Mouse (Mus musculus) embryonic facial prominence, embryonic 13.5 days (tissue): ENCODE data around the gene Spcs1. TPM values are rescaled to one million over a fixed set of nuclear protein-coding genes. Genes with fewer than 3 reads are reported as not detected.

Experiments
- polyA plus RNA-seq: library from polyadenylated mRNA; unstranded; fragments of >200 nt; fragmentation: Nextera tagmentation; extraction: Ambion mirVana; gene quantifications from 2 replicates; pipeline ENCODE4 v1.2.1, GENCODE M21; 2015

Gene Spcs1
- polyA plus RNA-seq, 1 experiment from 2014 or later, result 409 TPM

Other genes with a start within 250 kb of the Spcs1 start
- 28.9 and 30.7 TPM in 2 replicates for gene Tmem110, start 176.1 kb downstream of the Spcs1 start, polyA plus RNA-seq
- gene Mustn1, start 122.5 kb downstream of the Spcs1 start, polyA plus RNA-seq, result 2.3 and 2.4 TPM in 2 replicates
- gene Itih4, start 115.2 kb downstream of the Spcs1 start, polyA plus RNA-seq, result 2.2 TPM in 1 of 2 replicates, not detected in the other
- 5.5 TPM in 1 of 2 replicates, not detected in the other for gene Itih3, start 77.9 kb downstream of the Spcs1 start, polyA plus RNA-seq
- gene Itih1, start 58.4 kb downstream of the Spcs1 start, polyA plus RNA-seq, result 0.65 TPM in 1 of 2 replicates, not detected in the other
- gene Nek4, start 50.3 kb downstream of the Spcs1 start, polyA plus RNA-seq, result 15.3 TPM in 2 replicates
- 65.2 and 69.2 TPM in 2 replicates for gene Glt8d1, start 272 bp downstream of the Spcs1 start, polyA plus RNA-seq
- gene Pbrm1, start 17.5 kb upstream of the Spcs1 start, polyA plus RNA-seq, result 138 and 145 TPM in 2 replicates
- 125 and 128 TPM in 2 replicates for gene Gnl3, start 17.5 kb upstream of the Spcs1 start, polyA plus RNA-seq
- gene Smim4, start 127.3 kb upstream of the Spcs1 start, polyA plus RNA-seq, result 72.6 and 80.7 TPM in 2 replicates
- 298 and 330 TPM in 2 replicates for gene Nt5dc2, start 129.4 kb upstream of the Spcs1 start, polyA plus RNA-seq
- gene Stab1, start 167.0 kb upstream of the Spcs1 start, polyA plus RNA-seq, result 27.5 and 34.5 TPM in 2 replicates
- 34.6 and 38.8 TPM in 2 replicates for gene Tnnc1, start 206.6 kb upstream of the Spcs1 start, polyA plus RNA-seq
- gene Nisch, start 215.3 kb upstream of the Spcs1 start, polyA plus RNA-seq, result 415 and 428 TPM in 2 replicates
- 1.2 and 1.3 TPM in 2 replicates for gene Sema3g, start 216.2 kb upstream of the Spcs1 start, polyA plus RNA-seq
- gene Phf7, start 249.6 kb upstream of the Spcs1 start, polyA plus RNA-seq, result 12.4 and 14.3 TPM in 2 replicates
- 90.3 and 93.1 TPM in 2 replicates for gene Bap1, start 249.8 kb upstream of the Spcs1 start, polyA plus RNA-seq